Mouse (Mus musculus) spleen, adult 2 months (tissue): ENCODE data around the gene Tmem245. TPM values are rescaled to one million over a fixed set of nuclear protein-coding genes. Genes with fewer than 3 reads are reported as not detected.

Experiments
- DNase-seq, 2 experiments: peaks; one replicate each; pipeline versions ENCODE4 v3.0.0 to v3.0.0-alpha.2; 2012 to 2021; ENCODE audit warnings: low spot score in 2 of 2, low read depth in 1 of 2
- H3K27ac ChIP-seq: fragments of 200-500 bp; 2 replicates; pipeline ENCODE4 v1.5.1; 2012; ENCODE audit warnings: low read length, inconsistent platforms; ENCODE audit not compliant: insufficient read depth
- H3K27me3 ChIP-seq: fragments of 200-500 bp; 2 replicates; pipeline ENCODE4 v1.6.1; 2012; ENCODE audit warnings: mild to moderate bottlenecking, moderate library complexity, low read length, inconsistent platforms; ENCODE audit not compliant: control insufficient read depth, insufficient read depth
- H3K36me3 ChIP-seq: fragments of 200-500 bp; 2 replicates; pipeline ENCODE4 v1.6.1; 2012; ENCODE audit warnings: mild to moderate bottlenecking, low read length, inconsistent platforms; ENCODE audit not compliant: control insufficient read depth, insufficient read depth
- H3K4me1 ChIP-seq: fragments of 200-500 bp; 2 replicates; pipeline ENCODE4 v1.6.1; 2011; ENCODE audit warnings: inconsistent platforms; ENCODE audit not compliant: control insufficient read depth, insufficient read depth, insufficient read length
- H3K4me3 ChIP-seq: fragments of 200-500 bp; 2 replicates; pipeline ENCODE4 v1.5.1; 2011; ENCODE audit warnings: mild to moderate bottlenecking, inconsistent platforms; ENCODE audit not compliant: insufficient read depth, insufficient read length; ENCODE audit errors: extremely low read depth
- CTCF ChIP-seq: fragments of 200-500 bp; IDR thresholded peaks from 2 replicates; pipeline ENCODE4 v1.5.1; 2011; ENCODE audit warnings: mild to moderate bottlenecking, inconsistent platforms; ENCODE audit not compliant: insufficient read depth, insufficient read length, insufficient replicate concordance; ENCODE audit errors: extremely low read depth
- POLR2A ChIP-seq: fragments of 200-500 bp; IDR thresholded peaks from 2 replicates; pipeline ENCODE4 v1.6.1; 2011; ENCODE audit warnings: low read depth, low read length, inconsistent platforms
- WGBS: fragments of 180-500 bp; shearing (Covaris S2); methylation state at CpG from one replicate; pipeline ENCODE4 v1.1.7; 2018; 5-methylcytosine and 5-hydroxymethylcytosine counted together
- polyA plus RNA-seq: library from polyadenylated mRNA; depleted of rRNA; stranded (reverse); fragments of >200 nt; gene quantifications from 2 replicates; pipeline ENCODE4 v1.2.3, GENCODE M21; 2012

Tmem245 gene
- polyA plus RNA-seq, 1 experiment: 9.4 TPM

DNA sequence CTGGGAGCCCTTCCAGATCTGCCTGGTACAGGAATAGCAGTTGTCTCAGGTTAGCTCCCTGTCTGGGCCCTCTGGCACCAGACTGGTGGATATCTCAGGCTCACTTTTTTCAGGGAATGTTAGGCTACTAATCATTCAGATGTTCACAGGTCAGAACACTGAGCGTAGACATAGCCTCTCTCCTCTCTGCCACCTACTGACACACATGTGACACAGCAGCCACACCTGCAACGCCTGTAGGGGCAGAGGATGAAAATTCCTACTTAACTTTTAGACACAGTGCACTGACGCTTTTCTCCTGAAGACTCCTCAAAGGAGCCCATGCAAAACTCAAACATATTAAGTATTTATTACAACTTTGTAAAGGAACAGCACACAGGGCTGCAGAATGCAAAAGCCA, 49.7 kb downstream of the Tmem245 start:
- Histone ChIP-seq H3K36me3 (peaks cover 23% of the 10 kb centered on the region), H3K27ac (no peak overlapping the region), H3K27me3 (no peaks in the 10 kb centered on the region), H3K4me1 (no peaks in the 10 kb centered on the region), H3K4me3 (no peak overlapping the region)
- DNase-seq: no peak
- TF ChIP-seq CTCF (no peak), POLR2A (no peak)
- 87% methylated on average over 3 of the region's 3 CpGs for WGBS

DNA sequence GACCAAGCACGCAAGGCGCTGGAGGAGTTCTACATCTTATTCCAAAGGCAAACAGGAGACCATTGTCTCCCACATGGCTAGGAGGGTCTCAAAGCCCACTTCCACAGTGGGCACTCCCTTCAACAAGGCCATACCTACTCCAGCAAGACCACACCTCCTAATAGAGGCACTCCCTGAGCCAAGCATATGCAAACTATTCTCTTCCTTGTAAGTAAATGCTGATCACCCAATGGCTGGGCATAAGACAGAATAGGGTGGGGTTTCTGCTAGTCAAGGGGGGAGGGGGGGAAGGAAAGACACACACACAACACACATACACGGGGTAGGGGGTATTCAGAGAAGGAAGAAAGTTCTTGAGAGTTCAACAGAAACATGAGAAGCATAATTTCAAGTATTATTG, 53.0 kb downstream of the Tmem245 start:
- no peak overlapping the region for H3K27ac ChIP-seq
- H3K4me3 ChIP-seq: no peak overlapping the region
- H3K4me1 ChIP-seq: peaks cover 5% of the 10 kb centered on the region; the same call in 1 of the 2 replicates
- no peaks in the 10 kb centered on the region for H3K27me3 ChIP-seq
- 95% methylated on average over 3 of the region's 3 CpGs for WGBS
- no peak for TF ChIP-seq CTCF
- TF ChIP-seq POLR2A: no peak
- H3K36me3 ChIP-seq: peaks cover 19% of the 10 kb centered on the region
- no peak for DNase-seq

DNA sequence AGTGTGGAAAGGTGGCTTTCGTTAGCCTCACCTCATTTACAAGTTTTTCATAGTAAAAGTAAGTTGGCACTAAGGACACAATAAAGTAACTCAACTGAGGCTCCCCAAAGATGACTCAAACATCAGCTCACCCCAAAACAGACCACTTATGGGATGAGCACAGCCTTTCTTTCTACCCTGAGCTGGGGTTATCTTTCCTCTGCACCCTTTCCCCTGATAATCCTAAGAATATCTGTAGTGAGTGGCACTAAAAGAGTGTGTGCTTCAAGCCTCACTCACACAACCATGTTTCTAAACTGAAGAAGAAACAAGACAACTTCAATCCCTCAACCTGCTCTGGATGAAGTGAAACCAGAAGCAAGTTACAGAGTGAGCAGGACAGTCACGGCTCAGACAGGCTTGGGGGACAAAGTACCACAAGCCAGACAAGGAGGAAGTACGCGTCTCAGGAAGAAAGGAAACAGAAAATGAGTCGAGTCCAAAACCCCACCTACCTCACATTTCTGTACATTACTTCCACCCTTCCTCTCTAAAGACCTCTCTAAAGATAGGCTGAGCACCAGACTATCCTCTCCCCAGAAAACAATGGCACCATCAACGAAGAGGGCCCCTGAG, 54.6 kb downstream of the Tmem245 start:
- H3K27ac ChIP-seq: peak overlapping the region; percentile 68
- TF ChIP-seq POLR2A (no peak), CTCF (no peak)
- DNase-seq: no peak
- H3K4me3 ChIP-seq: no peak overlapping the region
- peaks cover 5% of the 10 kb centered on the region; the same call in 1 of the 2 replicates for H3K4me1 ChIP-seq
- peaks cover 14% of the 10 kb centered on the region for H3K36me3 ChIP-seq
- WGBS: 19% methylated on average over 6 of the region's 6 CpGs
- H3K27me3 ChIP-seq: no peaks in the 10 kb centered on the region

DNA sequence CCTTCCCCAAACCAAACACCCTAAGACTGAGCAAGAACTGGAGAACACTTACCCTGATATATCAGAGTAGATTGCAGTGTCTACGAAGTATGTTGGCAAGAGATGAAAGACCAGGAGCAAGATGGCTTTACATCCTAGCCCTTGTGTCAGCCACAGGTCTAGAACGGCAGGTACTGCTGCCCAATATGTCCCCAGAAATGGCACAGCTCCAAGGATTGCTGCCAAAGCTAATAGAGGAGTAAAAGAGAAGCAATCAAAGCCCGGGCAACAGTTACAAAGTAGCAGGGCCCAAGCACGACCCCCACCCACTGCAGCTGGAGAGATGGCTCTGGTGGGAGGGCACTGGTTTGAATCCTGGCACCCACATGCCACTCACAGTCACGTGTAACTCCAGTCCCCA, 58.8 kb downstream of the Tmem245 start:
- no peaks in the 10 kb centered on the region for H3K27me3 ChIP-seq
- DNase-seq: no peak
- WGBS: 85% methylated on average over 5 of the region's 5 CpGs

DNA sequence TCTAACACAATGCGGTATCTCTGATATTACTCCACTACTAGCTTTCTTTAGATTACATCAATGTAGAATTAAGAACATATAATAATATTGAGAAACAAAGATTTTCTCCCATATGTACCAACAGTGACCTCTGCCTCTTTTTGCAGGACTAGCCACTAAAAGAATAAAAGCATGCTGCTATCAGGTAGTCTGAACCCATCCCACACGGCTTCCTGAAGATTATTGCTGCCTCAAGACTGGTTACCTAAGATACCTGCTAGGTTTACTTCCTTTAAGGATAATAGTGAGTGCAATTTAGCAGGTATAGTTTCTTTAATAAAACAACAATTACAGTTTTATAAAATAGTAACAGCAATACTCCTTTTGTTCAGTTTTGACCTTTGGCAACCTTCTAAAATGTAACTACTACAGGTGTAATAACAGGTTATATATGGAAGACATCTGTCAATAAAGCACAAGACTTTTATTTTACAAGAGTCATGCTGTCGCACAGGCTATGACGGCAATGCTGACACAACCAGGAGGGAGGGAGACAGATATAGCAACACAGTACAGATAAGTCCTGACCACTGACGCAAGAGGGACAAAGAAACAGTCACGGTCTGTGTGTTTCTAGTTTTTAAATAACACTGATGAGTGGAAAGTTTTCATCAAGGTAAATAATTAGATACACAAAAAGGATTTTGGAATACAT, 60.8 kb downstream of the Tmem245 start:
- Histone ChIP-seq H3K4me1 (no peaks in the 10 kb centered on the region), H3K27ac (no peak overlapping the region), H3K27me3 (no peaks in the 10 kb centered on the region), H3K4me3 (no peak overlapping the region), H3K36me3 (peaks cover 20% of the 10 kb centered on the region)
- no peak for TF ChIP-seq POLR2A
- TF ChIP-seq CTCF: no peak
- DNase-seq: no peak
- 88% methylated on average over 6 of the region's 6 CpGs for WGBS

More for the DNA sequence above, 58.8 kb downstream of the Tmem245 start:
- Histone ChIP-seq H3K36me3 (peaks cover 20% of the 10 kb centered on the region), H3K27ac (no peak overlapping the region), H3K4me3 (no peak overlapping the region), H3K4me1 (peaks cover 5% of the 10 kb centered on the region; the same call in 1 of the 2 replicates)
- no peak for TF ChIP-seq POLR2A
- no peak for TF ChIP-seq CTCF

DNA sequence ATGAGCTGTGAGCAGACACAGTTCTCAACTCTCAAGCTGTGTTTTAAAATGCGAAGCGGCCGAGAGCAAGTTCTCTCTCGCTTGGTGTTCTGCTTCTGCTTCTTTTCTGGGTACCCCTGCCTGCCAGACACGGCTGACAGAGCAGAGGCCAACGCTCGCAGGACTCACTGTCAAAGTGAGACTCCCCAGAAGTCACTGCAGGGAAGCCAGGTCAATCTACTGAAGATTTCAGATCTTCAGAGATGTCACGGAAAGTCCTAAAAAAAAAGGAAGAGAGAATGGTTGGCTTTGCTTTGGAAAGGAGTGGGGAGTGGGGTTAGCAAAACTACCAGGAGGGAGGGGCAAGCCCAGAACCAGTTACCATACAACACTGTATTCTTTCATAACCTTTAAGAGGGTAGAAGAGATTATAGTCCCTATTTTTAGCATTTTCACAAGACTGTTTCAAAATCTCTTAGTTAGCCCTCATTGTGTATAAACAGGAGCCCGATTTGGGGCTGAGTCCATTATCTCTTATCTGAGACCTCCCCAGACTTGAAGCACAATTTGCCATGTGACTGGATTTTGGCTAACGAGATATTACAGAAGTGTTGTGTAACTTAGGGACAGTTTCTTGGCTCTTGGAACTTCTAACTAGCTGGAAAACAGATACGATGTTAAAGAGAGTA, 67.1 kb downstream of the Tmem245 start:
- Histone ChIP-seq H3K27ac (no peak overlapping the region), H3K27me3 (no peaks in the 10 kb centered on the region), H3K4me1 (no peaks in the 10 kb centered on the region), H3K36me3 (peaks cover 24% of the 10 kb centered on the region), H3K4me3 (no peak overlapping the region)
- no peak for DNase-seq
- WGBS: 88% methylated on average over 11 of the region's 11 CpGs
- TF ChIP-seq POLR2A (no peak), CTCF (no peak)
